In the genomic region with DNA sequence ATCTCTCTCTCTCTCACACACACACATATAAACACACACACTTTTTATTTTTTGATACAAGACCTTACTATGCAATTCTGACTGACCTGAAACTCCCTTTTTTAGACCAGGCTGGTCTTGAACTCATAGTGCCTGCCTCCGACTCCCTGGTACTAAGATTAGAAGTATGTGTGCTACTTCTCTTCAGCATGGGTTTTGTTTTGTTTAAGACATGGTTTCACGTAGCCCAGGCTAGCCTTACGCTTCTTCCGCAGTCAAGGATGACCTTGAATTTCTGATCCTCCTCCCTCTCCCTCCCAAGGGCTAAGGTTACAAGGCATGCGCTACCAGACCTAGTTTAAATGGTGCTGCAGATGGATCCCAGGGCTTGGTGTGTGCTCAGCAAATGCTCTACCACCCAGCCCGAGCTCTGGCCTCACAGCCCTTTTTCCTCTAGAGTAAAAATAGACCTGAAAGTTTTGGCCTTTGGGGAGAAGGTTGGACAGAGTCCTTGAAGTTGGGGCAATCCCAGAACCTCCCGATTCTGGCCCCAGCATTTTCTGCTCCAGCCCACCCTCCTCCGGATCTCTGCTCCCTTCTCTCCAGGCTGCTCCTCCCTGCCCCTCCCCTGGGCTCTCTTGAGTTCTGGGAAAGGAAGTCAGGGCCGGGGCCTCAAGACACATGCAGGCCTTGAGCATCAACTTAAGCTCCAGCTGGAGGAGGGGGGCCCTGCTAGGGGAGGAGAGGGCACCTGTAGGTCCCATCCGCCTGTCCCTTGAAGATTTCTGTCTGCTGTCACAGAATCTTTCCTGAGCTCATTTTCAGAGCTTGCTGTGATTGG, we compare ENCODE assay signal across 9 mouse cellular contexts. TPM values are rescaled to one million over a fixed set of nuclear protein-coding genes. Genes with fewer than 3 reads are reported as not detected.
A peak's percentile ranks its signal among the peaks of the same experiment; 100 is the strongest.
DNase-seq lines count a peak whose midpoint lies in the region; ATAC-seq lines count a peak whose summit lies in the region.
"Had no signal": no experiment of that assay in that cellular context is flagged by ENCODE, and none has a peak within 500 bp of the region (broad histone marks: within the 10 kb centered on the region; RNA-seq: fewer than 3 reads in every experiment).

No protein-coding gene starts in this region.

- H3K4me2 ChIP-seq in kidney, embryonic 15.5 days: no peak overlapping the region
- H3K4me2 ChIP-seq in stomach, embryonic 15.5 days: no peak overlapping the region
- no peak overlapping the region for H3K4me2 ChIP-seq in hindbrain, embryonic 11.5 days (replicated peaks; ENCODE audit: low read depth, low read length)

- H3K9me3 ChIP-seq in kidney, embryonic 15.5 days (replicated peaks): no peaks in the 10 kb centered on the region
- no peaks in the 10 kb centered on the region for H3K9me3 ChIP-seq in embryonic facial prominence, embryonic 10.5 days
- H3K9me3 ChIP-seq in stomach, embryonic 15.5 days: no peaks in the 10 kb centered on the region
- no peaks in the 10 kb centered on the region for H3K9me3 ChIP-seq in hindbrain, embryonic 11.5 days (ENCODE audit: control insufficient read depth, low read length)

- WGBS in kidney, embryonic 15.5 days: 48% methylated on average over 10 of the region's 10 CpGs
- WGBS in embryonic facial prominence, embryonic 10.5 days: 74% methylated on average over 10 of the region's 10 CpGs
- WGBS in stomach, embryonic 15.5 days: 43% methylated on average over 10 of the region's 10 CpGs
- WGBS in hindbrain, embryonic 11.5 days: 72% methylated on average over 10 of the region's 10 CpGs

- no peak overlapping the region for H3K9ac ChIP-seq in kidney, embryonic 15.5 days
- no peak overlapping the region for H3K9ac ChIP-seq in stomach, embryonic 15.5 days
- no peak overlapping the region for H3K9ac ChIP-seq in hindbrain, embryonic 11.5 days (ENCODE audit: low read depth, low read length)

- H3K27me3 ChIP-seq in kidney, embryonic 15.5 days: no peaks in the 10 kb centered on the region
- H3K27me3 ChIP-seq in embryonic facial prominence, embryonic 10.5 days (replicated peaks; ENCODE audit: low read depth, poor library complexity, severe bottlenecking): no peaks in the 10 kb centered on the region
- no peaks in the 10 kb centered on the region for H3K27me3 ChIP-seq in stomach, embryonic 15.5 days (replicated peaks)
- no peaks in the 10 kb centered on the region for H3K27me3 ChIP-seq in hindbrain, embryonic 11.5 days (ENCODE audit: control insufficient read depth, insufficient read depth, low read length)

- no peak for ATAC-seq in kidney, embryonic 15.5 days (replicated peaks; ENCODE audit: low FRiP score)
- peak; percentile 8; the same call in 1 of the 2 replicates for ATAC-seq in stomach, embryonic 15.5 days (ENCODE audit: insufficient read depth, low FRiP score, low read depth)
- no peak for ATAC-seq in hindbrain, embryonic 11.5 days (ENCODE audit: low FRiP score)

- no peaks in the 10 kb centered on the region for H3K36me3 ChIP-seq in kidney, embryonic 15.5 days
- no peaks in the 10 kb centered on the region; the same call in 1 of the 2 replicates for H3K36me3 ChIP-seq in embryonic facial prominence, embryonic 10.5 days (replicated peaks)
- H3K36me3 ChIP-seq in stomach, embryonic 15.5 days: no peaks in the 10 kb centered on the region
- no peaks in the 10 kb centered on the region for H3K36me3 ChIP-seq in hindbrain, embryonic 11.5 days (ENCODE audit: control insufficient read depth, insufficient read depth, low read length)

- no peak for DNase-seq in kidney, postnatal 25 days
- DNase-seq in embryonic facial prominence, embryonic 10.5 days (ENCODE audit: low spot score): no peak
- peak; percentile 53 for DNase-seq in induced T-regulatory cell, adult 2 months (ENCODE audit: low read depth)
- DNase-seq in layer of hippocampus, postnatal 10 days (ENCODE audit: low spot score in 2 of 2): no peak
- DNase-seq in hindbrain, embryonic 11.5 days (ENCODE audit: low spot score): no peak
- no peak for DNase-seq in spleen, postnatal 14 days (ENCODE audit: low spot score in 2 of 2)
- DNase-seq: kidney, adult 9 months had no signal

- H3K4me1 ChIP-seq in kidney, embryonic 15.5 days: peaks cover 45% of the 10 kb centered on the region
- peaks cover 33% of the 10 kb centered on the region for H3K4me1 ChIP-seq in embryonic facial prominence, embryonic 10.5 days
- H3K4me1 ChIP-seq in stomach, embryonic 15.5 days: peaks cover 49% of the 10 kb centered on the region
- no peaks in the 10 kb centered on the region for H3K4me1 ChIP-seq in hindbrain, embryonic 11.5 days (replicated peaks; ENCODE audit: control insufficient read depth, insufficient read depth, low read length)

- H3K4me3 ChIP-seq in kidney, embryonic 15.5 days (replicated peaks): no peak overlapping the region
- no peak overlapping the region for H3K4me3 ChIP-seq in embryonic facial prominence, embryonic 10.5 days
- no peak overlapping the region for H3K4me3 ChIP-seq in stomach, embryonic 15.5 days (replicated peaks)
- no peak overlapping the region for H3K4me3 ChIP-seq in hindbrain, embryonic 11.5 days (ENCODE audit: low read depth, low read length)

- H3K27ac ChIP-seq in kidney, embryonic 15.5 days: peak overlapping the region; percentile 80
- H3K27ac ChIP-seq in embryonic facial prominence, embryonic 10.5 days (replicated peaks): peak overlapping the region; percentile 66
- H3K27ac ChIP-seq in stomach, embryonic 15.5 days: peak overlapping the region; percentile 76
- no peak overlapping the region for H3K27ac ChIP-seq in hindbrain, embryonic 11.5 days (ENCODE audit: low read depth, low read length)

RNA-seq across cellular contexts. Expression of a gene that starts 8.3 kb away (rescaled TPM):
- 272 and 294 TPM in 2 replicates for polyA plus RNA-seq in kidney, embryonic 15.5 days (2015; fragmentation: Nextera tagmentation; extraction: Ambion mirVana)
- 325 and 335 TPM in 2 replicates for polyA plus RNA-seq in embryonic facial prominence, embryonic 10.5 days (2016; fragmentation: Nextera tagmentation; extraction: Ambion mirVana)
- polyA plus RNA-seq in stomach, embryonic 15.5 days (2015; fragmentation: Nextera tagmentation; extraction: Ambion mirVana): 391 and 408 TPM in 2 replicates
- 10 to 100 TPM; 34.7 to 39.6 TPM for total RNA-seq in layer of hippocampus, postnatal 10 days (2021)
- polyA plus RNA-seq in hindbrain, embryonic 11.5 days (2014; fragmentation: Nextera tagmentation; extraction: Ambion mirVana): 190 and 195 TPM in 2 replicates

RNA-seq across cellular contexts. Expression of a gene that starts 11.1 kb away (rescaled TPM):
- 32.2 and 37.0 TPM in 2 replicates for polyA plus RNA-seq in kidney, embryonic 15.5 days (2015; fragmentation: Nextera tagmentation; extraction: Ambion mirVana)
- polyA plus RNA-seq in embryonic facial prominence, embryonic 10.5 days (2016; fragmentation: Nextera tagmentation; extraction: Ambion mirVana): 32.0 and 35.3 TPM in 2 replicates
- 23.3 and 25.2 TPM in 2 replicates for polyA plus RNA-seq in stomach, embryonic 15.5 days (2015; fragmentation: Nextera tagmentation; extraction: Ambion mirVana)
- total RNA-seq in layer of hippocampus, postnatal 10 days (2021): 10 to 100 TPM; 16.7 to 17.0 TPM
- polyA plus RNA-seq in hindbrain, embryonic 11.5 days (2014; fragmentation: Nextera tagmentation; extraction: Ambion mirVana): 26.5 and 28.7 TPM in 2 replicates
